Mouse (Mus musculus): ENCODE results near the gene Fchsd2.

The Fchsd2 gene

GRCm38 (mm10) chr7:101092618-101093017 lies at the start of gene Fchsd2:
Fchsd2 (plus strand) TSS chr7:101092863.
- DNase-seq, result no peak

GRCm38 (mm10) chr7:101043846-101044541 lies 48.7 kb upstream of the Fchsd2 start:
- DNase-seq, result no peak

DNA sequence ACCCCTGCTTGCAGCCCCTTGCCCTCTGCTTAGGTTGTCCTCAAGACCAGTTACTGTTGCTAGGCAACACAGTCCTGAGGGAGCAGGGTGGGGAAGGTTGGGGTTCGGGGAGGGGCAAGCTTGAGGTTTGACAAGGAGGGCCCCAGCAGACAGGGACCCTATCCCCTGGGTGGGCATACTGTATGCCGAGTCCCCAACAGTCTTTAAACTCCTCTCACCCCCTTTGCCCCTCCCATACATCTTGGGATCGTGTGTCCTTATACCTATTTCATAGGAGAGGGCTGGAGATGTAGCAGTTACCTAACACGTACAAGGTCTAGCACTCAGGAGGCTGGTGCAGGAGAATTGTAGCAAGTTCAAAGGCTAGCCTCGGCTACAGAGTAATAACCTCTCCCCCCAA lies 44.4 kb upstream of the Fchsd2 start:
- no peak for DNase-seq

- DNase-seq, result peak; percentile 83
These were observed 43.2 kb upstream of the Fchsd2 start for GRCm38 (mm10) chr7:101049326-101050087.

DNA sequence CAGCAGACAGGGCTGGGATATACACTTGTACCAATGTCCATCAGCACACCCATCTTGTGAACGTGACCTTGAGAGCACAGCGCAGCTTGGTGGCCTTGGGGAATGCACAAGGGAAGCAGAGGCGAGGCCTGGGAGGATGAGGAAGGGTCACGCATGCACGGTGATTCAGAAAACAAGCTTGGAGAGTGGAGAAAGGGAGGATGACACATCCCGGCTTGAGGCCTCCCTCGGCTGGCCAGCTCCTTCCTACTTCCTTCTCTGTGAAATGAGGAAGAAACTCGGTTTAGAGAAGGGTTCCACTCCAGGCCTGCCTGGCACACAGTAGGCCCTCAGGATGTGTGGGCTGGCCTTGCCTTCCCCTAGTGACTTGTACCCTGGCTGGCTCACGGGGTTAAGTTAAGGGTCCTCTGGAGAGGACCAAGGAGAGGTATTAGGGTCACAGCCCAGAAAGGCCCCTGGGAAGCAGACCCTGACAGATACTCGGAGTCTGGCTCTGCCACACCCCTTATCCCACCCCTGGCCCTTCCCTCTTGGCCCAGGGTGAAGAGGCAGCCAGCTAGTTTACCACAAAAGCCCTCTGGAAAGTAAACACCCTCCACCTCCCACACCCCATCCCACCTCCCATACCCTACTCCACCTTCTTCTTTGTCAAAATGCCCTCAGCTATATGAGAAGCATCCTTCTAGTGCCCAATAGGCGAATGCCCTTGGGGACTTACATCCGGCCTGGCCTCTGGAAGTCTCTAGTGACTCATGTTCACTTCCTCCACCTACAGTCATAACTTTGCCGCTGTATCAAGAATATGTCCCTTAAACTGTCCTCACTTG lies 41.7 kb upstream of the Fchsd2 start:
- no peak for DNase-seq

GRCm38 (mm10) chr7:101051551-101052221 lies 41.0 kb upstream of the Fchsd2 start:
- peak; percentile 74 for DNase-seq

DNA sequence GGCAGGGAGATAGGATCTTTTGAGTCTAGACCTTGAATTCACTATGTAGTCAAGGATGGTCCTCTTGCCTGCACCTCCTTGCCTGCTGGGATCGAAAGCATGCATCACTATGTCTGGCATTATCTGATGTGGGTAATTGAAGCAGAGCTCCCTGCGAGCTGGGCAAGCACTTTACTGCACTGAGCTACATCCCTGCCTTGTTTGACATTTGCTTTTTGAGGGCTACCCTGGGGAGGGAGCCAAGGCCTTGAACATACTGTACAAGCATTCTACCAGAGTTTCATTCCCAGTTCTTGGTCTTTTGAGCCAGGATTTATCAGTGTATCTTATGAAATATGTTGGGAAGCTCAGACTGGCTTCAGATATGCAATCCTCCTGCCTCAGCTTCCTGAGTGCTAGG lies 39.5 kb upstream of the Fchsd2 start:
- DNase-seq, result no peak

GRCm38 (mm10) chr7:101057309-101057708 lies 35.4 kb upstream of the Fchsd2 start:
- no peak for DNase-seq

- no peak for DNase-seq
These were observed 33.5 kb upstream of the Fchsd2 start for GRCm38 (mm10) chr7:101059188-101059587.

DNA sequence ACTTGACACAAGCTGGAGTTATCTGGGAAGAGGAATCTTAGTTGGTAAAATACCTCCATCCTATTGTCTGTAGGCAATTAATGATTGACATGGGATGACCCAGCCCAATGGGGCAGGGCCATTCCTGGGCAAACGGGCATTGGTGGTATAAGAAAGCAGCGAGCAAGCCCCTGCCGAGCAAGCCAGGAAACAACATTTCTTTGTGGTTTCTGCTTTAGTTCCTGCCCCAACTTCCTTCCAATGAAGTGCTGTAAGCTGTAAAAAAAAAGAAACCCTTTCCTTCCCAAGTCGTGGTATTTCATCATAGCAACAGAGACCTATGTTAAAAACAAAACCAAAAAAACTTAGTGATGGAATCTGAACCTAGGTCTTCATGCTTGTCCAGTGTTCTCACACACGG lies 32.2 kb upstream of the Fchsd2 start:
- no peak for DNase-seq

DNA sequence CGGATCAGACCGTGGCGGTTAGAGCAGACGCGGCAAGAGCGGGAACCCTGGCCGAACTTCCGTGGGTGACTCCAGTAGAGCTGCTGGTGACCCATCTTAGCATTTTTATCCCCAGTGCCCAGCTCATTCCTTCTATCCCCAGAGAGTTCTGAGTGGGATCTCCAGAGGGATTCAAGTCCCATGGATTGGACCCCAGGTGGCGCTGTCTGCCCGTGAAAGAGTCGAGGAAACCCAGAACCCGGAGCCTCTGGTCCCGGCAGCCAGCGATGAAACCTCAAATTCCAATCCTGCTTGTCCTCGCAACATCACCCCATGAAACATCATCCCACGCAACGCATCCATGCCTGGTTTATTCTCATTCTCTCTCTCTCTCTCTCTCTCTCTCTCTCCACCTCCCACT lies 31.3 kb upstream of the Fchsd2 start:
- peak; percentile 93 for DNase-seq

- peak; percentile 39 for DNase-seq
These were observed 30.4 kb upstream of the Fchsd2 start for GRCm38 (mm10) chr7:101062246-101062645.

- DNase-seq, result no peak
These were observed 29.1 kb upstream of the Fchsd2 start for GRCm38 (mm10) chr7:101063523-101063922.

DNA sequence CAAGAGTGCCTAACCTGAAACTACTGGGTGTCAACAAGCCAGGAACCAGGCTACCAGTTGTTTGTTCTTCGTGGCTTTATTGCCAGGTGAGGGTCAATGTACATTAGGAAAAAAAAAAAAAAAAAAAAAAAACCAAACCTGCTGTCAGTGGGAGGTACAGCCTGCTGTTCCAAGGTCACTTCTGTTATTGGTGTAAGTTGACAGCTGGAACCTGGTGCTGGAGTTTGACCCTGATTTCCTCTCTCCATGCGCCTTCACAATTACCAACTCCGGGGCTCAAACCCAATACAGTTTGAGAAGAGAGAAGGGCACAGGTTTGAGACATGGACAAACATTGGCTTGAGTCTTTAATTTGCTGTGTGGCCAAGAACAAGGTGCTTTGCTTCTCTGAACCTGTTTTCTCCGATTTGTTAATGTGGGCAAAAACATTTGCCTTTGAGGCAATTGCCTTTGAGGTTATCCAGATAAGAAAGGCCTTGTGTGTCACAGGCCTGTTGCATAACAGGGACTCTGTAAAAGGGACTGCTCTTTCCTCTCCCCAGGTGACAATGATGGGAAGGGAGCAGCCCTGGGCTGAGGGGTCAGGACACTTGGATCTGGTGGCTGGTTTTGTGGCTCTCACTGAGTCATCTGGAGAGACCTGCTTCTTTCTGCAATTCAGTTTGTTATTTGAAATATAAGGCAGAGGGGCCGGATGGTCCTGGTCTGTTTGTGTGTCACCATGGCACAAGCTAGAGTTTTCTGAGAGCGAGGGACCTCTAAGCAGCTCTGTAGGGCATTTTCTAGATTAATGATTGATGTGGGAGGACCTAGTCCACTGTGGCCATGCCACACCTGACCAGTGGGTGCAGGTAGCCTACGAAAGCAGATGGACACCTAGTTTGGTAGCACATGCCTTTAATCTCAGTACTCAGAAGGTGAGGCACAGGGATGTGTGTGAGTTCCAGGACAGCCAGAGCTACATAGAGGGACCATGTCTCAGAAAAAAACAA lies 27.7 kb upstream of the Fchsd2 start:
- no peak for DNase-seq

DNA sequence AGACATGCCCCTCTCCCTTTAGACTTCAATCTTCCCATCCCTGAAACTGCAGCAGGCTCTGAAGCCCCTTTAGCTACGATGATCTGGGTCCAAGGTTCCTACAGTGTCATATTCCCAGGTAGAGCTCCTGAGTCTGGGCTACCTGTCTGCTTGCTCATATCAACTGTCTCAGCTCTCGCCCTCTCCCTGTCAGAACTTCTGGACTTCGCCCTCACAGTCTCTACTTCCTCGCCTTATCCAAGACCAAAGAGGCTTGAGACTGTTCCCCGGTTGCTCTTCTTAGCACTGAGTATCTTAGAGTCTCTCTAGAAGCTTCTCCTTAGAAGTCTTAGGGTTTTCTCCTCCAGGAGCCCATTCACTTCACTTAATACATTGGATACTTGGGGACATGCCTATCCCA lies 26.7 kb upstream of the Fchsd2 start:
- DNase-seq, result no peak

- no peak for DNase-seq
These were observed 25.9 kb upstream of the Fchsd2 start for GRCm38 (mm10) chr7:101066650-101067346.

DNA sequence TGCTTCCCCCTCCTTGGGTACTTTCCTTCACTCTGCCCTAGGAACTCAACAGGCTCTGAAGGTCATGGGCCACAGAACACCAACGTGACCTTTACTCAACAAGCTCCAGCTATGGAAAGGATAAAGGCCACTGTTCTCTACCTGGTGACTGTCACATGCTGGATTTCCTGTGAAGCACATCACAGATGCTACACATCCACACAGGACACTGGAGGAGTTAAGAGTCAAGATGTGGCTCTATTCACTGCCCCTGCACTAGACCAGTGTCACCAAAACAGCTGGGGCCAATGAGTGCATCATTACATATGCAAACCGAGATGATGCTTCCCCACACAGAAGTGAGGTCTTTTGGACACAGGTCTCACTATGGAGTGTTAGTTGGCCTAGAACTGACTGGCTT lies 25.1 kb upstream of the Fchsd2 start:
- no peak for DNase-seq

GRCm38 (mm10) chr7:101069271-101069670 lies 23.4 kb upstream of the Fchsd2 start:
- no peak for DNase-seq

DNA sequence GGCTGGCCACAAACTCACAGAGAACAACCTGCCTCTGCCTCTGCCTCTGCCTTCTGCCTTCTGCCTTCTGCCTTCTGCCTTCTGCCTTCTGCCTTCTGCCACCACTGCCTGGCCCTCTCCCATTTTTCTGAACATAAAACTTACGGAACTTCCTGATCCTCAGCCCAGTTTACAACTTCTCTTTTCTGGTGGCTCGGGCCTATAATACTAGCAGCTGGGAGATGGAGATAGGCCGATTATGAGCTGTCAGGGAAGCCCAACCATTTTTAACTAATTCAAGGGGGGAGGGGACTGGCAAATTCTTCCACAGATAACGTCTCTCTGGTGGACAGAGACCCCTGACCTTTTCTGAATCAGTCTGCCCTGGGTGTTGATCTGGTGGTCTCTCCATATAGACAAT lies 22.3 kb upstream of the Fchsd2 start:
- no peak for DNase-seq

GRCm38 (mm10) chr7:101071020-101071419 lies 21.6 kb upstream of the Fchsd2 start:
- no peak for DNase-seq

DNA sequence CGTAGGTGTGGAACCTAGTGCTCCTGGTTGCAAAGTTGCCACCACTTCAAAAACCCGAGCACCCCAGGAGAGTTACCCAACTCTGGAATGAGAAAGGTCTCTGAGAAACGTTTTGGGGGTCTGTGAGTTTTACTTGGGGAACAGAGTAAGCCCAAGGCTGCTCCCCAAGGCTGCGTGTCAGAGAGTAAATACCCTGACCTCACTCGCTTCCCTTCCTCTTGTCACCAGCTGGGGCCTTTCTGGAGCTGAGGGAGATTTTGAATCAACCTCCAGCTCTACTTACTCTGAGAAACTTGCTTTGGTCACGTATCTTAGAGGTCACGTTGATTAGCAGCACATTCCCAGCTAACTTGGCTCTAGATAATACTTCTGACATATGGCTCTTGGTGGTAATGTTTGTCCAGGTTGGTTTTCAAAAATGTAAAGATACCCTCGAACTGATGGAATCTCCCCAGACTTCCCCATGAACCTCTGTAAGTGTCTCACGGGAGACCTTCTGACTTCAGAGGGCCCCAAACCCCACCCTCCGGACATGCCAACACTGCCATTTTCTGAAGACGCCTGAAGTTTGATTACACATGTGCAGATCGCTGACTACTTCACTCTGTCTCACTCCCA lies 20.4 kb upstream of the Fchsd2 start:
- no peak for DNase-seq
